Mouse (Mus musculus): Measurements from ENCODE around the gene Tor4a.

DNA sequence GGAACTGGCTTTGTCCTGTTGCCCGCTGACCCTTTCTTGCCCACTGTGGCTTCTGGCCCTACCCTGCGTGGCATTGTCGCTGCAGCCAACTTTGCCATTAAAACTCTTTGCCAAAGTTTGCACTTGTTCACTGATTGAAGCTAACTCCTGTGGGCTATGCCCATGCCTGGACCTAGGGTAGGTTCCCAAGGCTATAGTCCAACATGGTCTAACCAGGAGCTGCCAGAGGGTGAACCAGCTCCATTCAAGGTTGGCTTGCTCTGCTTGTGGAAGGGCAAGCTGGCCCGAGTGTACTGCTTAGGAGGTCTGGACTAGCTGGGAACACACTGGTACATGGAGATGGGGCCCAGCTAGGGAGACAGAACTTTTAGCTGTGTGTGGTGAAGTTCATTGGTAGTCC lies 47.5 kb upstream of the Tor4a start:
- TF ChIP-seq POLR2A (IDR thresholded peaks at IDR 0.05; ENCODE audit: borderline replicate concordance, extremely low read depth, insufficient read depth, insufficient read length, poor library complexity, severe bottlenecking) (no peak), CTCF (IDR thresholded peaks at IDR 0.05; ENCODE audit: borderline replicate concordance, extremely low read depth, insufficient read depth, insufficient read length) (no peak)
